Mouse (Mus musculus) pancreas, adult 10 weeks (tissue): ENCODE results near the gene AC109138.7. TPM values are rescaled to one million over a fixed set of nuclear protein-coding genes. Genes with fewer than 3 reads are reported as not detected.

Source experiments
- polyA plus RNA-seq: library from polyadenylated mRNA; stranded (reverse); fragments of 350-450 nt; fragmentation: Illumina TruSeq; extraction: RNeasy Lipid Tissue Mini Kit (QIAGEN cat#74804); gene quantifications from one replicate; pipeline ENCODE4 v1.2.3, GENCODE M21; 2015; ENCODE audit warnings: low read depth, low replicate concordance; ENCODE audit not compliant: insufficient read depth

The AC109138.7 gene
- not detected for polyA plus RNA-seq

DNA sequence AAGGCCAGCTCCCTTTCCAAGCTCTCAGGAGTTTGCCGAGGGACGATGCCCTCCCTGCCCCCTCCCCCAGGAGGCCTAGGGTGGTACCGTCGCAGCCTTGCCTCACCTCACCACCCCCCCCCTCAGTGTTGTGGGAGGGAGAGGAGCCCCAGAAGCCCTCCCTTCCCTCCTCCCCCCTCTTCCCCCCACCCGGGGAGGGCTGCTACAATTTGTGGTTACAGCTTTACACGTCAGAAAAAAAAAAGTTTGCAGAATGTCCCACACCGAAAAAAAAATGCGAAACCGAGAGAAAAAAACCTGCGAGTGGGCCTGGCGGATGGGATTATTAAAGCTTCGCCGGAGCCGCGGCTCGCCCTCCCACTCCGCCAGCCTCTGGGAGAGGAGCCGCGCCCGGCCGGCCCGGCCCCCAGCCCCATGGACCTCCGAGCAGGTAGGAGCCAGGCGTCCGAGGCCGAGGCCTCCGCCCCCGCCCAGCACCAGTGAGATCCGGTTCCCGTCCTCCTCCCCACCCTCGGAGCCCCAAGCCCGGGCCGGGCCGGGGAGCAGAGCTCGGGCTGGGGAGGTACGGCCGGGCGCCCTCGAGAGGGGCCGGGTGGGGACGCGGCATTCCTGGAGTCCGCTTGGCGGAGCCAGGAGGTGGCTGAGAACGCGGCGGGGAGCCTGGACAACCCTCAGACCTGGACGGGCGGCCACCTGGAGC, at the start of gene AC109138.7, which contains the start of gene Clcf1:
AC109138.7 (plus strand) TSS at position 287 of the 700 bp plus-strand sequence.
Clcf1 (plus strand) TSS at position 168 of the 700 bp plus-strand sequence.

DNA sequence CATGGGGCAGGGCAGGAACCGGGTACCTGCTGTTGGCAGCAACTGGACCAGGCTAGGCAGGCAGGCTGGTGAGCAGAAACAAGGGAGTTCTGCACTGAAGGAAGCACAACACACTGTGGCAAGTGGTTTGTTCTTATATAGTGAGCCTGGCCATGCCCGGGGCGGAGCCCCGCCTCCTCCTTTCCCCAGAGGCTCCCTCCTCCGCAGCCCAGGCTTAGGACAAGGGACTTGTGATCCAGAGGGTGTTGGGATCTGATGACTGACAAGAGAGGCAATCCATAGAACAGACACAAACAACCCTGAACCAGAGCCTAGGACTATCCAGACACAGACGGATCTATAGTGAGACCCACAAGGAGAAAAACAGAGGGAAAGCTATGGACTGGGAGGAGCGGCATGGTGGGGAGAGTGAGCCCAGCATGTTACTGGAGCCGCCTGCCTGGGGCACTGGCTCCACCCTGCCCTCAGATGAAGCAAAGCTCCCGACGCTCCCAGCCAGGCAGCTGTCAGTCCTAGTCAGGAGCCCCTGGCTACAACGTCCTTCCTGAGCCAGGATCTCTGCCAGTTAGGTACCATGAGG, 38.7 kb upstream of the AC109138.7 start, which contains the start of gene Carns1:
Carns1 (minus strand) TSS at position 112 of the 580 bp plus-strand sequence.

DNA sequence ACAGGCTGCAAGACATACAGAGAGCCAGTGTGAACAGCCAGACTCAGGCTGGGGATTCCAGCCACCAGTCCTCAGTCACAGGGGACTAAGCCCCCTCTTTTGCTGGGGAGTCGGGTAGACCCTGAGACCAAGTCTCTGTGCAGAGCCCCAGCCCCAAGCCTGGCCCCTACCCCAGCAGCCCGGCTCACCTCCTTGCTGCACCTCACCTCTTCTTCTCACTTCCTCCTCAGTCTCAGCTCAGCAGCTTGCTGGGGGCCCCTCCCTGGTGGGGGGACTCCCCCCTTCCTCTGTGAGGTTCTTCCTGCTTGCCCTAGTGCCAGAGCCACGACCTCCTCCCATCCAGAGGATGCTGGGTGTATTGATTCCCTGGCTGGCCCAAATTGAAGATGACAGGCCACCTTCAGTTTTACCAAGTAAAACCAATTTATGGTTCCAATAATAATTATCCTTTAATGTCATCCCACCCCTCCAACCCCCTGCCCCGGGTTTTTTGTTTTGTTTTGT, 23.3 kb upstream of the AC109138.7 start, which contains the start of gene Tbc1d10c:
Tbc1d10c (minus strand) TSS at position 454 of the 504 bp plus-strand sequence.

DNA sequence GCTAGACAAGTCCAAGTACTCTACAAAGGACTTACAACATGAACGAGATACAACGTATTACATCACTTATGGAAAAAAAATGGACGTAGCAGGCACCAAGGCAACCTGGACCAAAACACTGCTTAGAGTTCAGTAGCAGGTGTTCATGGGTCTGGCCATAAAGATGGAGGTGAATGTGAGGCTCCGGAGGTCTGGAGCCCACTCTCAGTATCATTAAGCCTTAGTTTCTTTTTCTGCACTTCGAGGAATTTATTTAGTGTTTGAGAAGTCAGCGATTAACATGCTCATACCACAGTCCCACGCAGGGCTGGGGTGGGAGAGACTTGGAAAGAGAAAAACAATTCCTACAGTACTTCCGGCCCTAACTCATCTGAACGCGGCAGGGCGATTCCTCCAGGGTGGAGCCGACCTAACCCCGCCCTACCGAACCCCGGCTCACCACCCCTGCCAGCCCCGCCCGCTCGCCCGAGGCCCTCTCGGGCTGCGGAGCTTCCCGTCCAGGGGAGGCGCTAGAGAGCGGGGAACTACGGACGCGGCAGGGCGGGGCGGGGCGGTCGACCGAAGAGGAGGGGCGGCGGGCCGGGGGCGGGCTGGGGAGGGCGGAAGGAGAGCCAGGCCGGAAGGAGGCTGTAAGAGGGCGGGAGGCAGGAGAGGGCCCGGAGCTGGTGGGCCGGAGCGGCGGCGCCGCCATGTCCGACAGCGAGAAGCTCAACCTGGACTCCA, 22.5 kb upstream of the AC109138.7 start, which contains the start of gene Ppp1ca:
Ppp1ca (plus strand) TSS at position 538 of the 723 bp plus-strand sequence.

DNA sequence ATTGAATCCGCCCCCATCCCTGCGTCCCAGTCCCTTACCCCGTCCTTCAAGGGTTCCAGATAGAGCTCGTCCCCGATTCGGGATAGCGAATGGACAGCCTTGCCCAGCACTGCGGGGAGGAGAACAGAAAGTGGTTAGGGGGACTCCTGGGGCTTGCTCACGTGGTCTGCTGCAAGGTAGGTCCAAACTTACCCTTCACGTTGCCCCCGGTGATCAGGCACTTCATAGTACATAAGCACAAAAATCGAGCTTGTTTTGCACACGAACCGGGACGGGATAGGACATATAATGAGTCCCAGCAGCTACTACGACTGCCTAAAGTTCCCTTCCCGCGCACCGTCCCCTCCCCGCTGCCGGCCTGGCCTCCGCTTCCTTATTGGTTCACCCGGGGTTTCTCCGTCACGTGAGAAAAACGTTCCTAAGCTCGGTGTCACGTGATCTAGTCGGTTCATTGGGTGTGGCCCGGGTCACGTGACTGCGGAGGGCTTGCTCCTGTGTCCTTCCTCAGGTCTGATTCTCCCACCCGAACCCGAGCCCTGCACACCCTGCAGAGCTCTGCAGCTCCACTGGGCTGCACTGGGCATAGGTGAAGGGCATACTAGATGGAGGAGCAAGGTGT, 12.8 kb upstream of the AC109138.7 start, which contains the start of gene Rad9a:
Rad9a (minus strand) TSS at position 372 of the 619 bp plus-strand sequence.

GRCm38 (mm10) chr19:4231253-4232185, 17.4 kb downstream of the AC109138.7 start, which contains the start of gene Pold4:
Pold4 (plus strand) TSS chr19:4231899.

GRCm38 (mm10) chr19:4268566-4269361, 54.6 kb downstream of the AC109138.7 start, which contains the start of gene Ssh3:
Ssh3 (minus strand) TSS chr19:4269180.

Other genes with a start within 250 kb of the AC109138.7 start
- 0.63 TPM for gene Aldh3b2, start 242.0 kb upstream of the AC109138.7 start, polyA plus RNA-seq
- gene Acy3, start 227.8 kb upstream of the AC109138.7 start, polyA plus RNA-seq, result 3.5 TPM
- gene Tbx10, start 221.6 kb upstream of the AC109138.7 start, polyA plus RNA-seq, result not detected
- gene Nudt8, start 213.8 kb upstream of the AC109138.7 start, polyA plus RNA-seq, result 9.6 TPM
- gene Gm49405, start 213.7 kb upstream of the AC109138.7 start, polyA plus RNA-seq, result 0.68 TPM
- 5.5 TPM for gene Doc2g, start 211.0 kb upstream of the AC109138.7 start, polyA plus RNA-seq
- 42.7 TPM for gene Ndufv1, start 201.6 kb upstream of the AC109138.7 start, polyA plus RNA-seq
- 449 TPM for gene Gstp1, start 176.4 kb upstream of the AC109138.7 start, polyA plus RNA-seq
- gene Gstp2, start 168.3 kb upstream of the AC109138.7 start, polyA plus RNA-seq, result 112 TPM
- gene Gstp3, start 154.8 kb upstream of the AC109138.7 start, polyA plus RNA-seq, result not detected
- 118 TPM for gene Cabp2, start 132.8 kb upstream of the AC109138.7 start, polyA plus RNA-seq
- gene Cdk2ap2, start 117.2 kb upstream of the AC109138.7 start, polyA plus RNA-seq, result 35.8 TPM
- gene Pitpnm1, start 114.4 kb upstream of the AC109138.7 start, polyA plus RNA-seq, result 10.6 TPM
- 19.1 TPM for gene Aip, start 88.5 kb upstream of the AC109138.7 start, polyA plus RNA-seq
- not detected for gene Gpr152, start 74.6 kb upstream of the AC109138.7 start, polyA plus RNA-seq
- gene Cabp4, start 70.3 kb upstream of the AC109138.7 start, polyA plus RNA-seq, result not detected
- gene Coro1b, start 65.7 kb upstream of the AC109138.7 start, polyA plus RNA-seq, result 31.1 TPM
- gene Ptprcap, start 60.8 kb upstream of the AC109138.7 start, polyA plus RNA-seq, result 8.4 TPM
- gene Rps6kb2, start 51.0 kb upstream of the AC109138.7 start, polyA plus RNA-seq, result 31.4 TPM
- 1.00 TPM for gene Carns1, start 38.9 kb upstream of the AC109138.7 start, polyA plus RNA-seq
- gene Tbc1d10c, start 23.1 kb upstream of the AC109138.7 start, polyA plus RNA-seq, result 0.87 TPM
- 54.4 TPM for gene Ppp1ca, start 22.3 kb upstream of the AC109138.7 start, polyA plus RNA-seq
- 2.1 TPM for gene Rad9a, start 12.7 kb upstream of the AC109138.7 start, polyA plus RNA-seq
- gene Clcf1, start 119 bp upstream of the AC109138.7 start, polyA plus RNA-seq, result 2.8 TPM
- 14.6 TPM for gene Pold4, start 17.5 kb downstream of the AC109138.7 start, polyA plus RNA-seq
- 23.7 TPM for gene Ssh3, start 54.8 kb downstream of the AC109138.7 start, polyA plus RNA-seq
- gene Ankrd13d, start 68.8 kb downstream of the AC109138.7 start, polyA plus RNA-seq, result 1.0 TPM
- gene Grk2, start 91.9 kb downstream of the AC109138.7 start, polyA plus RNA-seq, result 33.0 TPM
- gene Kdm2a, start 183.9 kb downstream of the AC109138.7 start, polyA plus RNA-seq, result 13.1 TPM
- gene Rhod, start 225.1 kb downstream of the AC109138.7 start, polyA plus RNA-seq, result 1.5 TPM